Mouse (Mus musculus) midbrain, embryonic 13.5 days (tissue): ENCODE measurements around the gene Ppp1r14b. TPM values are rescaled to one million over a fixed set of nuclear protein-coding genes. Genes with fewer than 3 reads are reported as not detected.

Source experiments
- ATAC-seq: fragments of 200-750 bp; cut with Nextera tagmentation; 2 replicates; pipeline ENCODE4 v1.8.0; 2017; ENCODE audit warnings: mild to moderate bottlenecking, moderate TSS enrichment, moderate library complexity
- H3K27ac ChIP-seq: fragments of 300-500 bp; sonication (generic); 2 replicates; pipeline ENCODE4 v1.5.1; 2015; ENCODE audit warnings: inconsistent platforms, mild to moderate bottlenecking, moderate library complexity
- H3K27me3 ChIP-seq: fragments of 300-500 bp; sonication (generic); 2 replicates; pipeline ENCODE4 v1.6.1; 2015; ENCODE audit warnings: mild to moderate bottlenecking, inconsistent platforms
- H3K36me3 ChIP-seq: fragments of 300-500 bp; sonication (generic); 2 replicates; pipeline ENCODE4 v1.6.1; 2015; ENCODE audit warnings: mild to moderate bottlenecking, inconsistent platforms
- H3K4me1 ChIP-seq: fragments of 300-500 bp; sonication (generic); replicated peaks from 2 replicates; pipeline ENCODE4 v1.6.1; 2015; ENCODE audit warnings: inconsistent platforms
- H3K4me2 ChIP-seq: fragments of 300-500 bp; sonication (generic); replicated peaks from 2 replicates; pipeline ENCODE4 v1.6.1; 2015; ENCODE audit warnings: moderate library complexity, mild to moderate bottlenecking, inconsistent platforms
- H3K4me3 ChIP-seq: fragments of 300-500 bp; sonication (generic); replicated peaks from 2 replicates; pipeline ENCODE4 v1.5.1; 2015; ENCODE audit warnings: mild to moderate bottlenecking, inconsistent platforms
- H3K9ac ChIP-seq: fragments of 300-500 bp; sonication (generic); replicated peaks from 2 replicates; pipeline ENCODE4 v1.6.1; 2015; ENCODE audit warnings: mild to moderate bottlenecking, inconsistent platforms
- H3K9me3 ChIP-seq: fragments of 300-500 bp; sonication (generic); 2 replicates; pipeline ENCODE4 v1.6.1; 2016; ENCODE audit warnings: mild to moderate bottlenecking, inconsistent platforms
- WGBS: fragments of 180-500 bp; shearing (Covaris S2); methylation state at CpG from one replicate; pipeline ENCODE4 v1.1.7; 2015; 5-methylcytosine and 5-hydroxymethylcytosine counted together
- polyA plus RNA-seq: library from polyadenylated mRNA; unstranded; fragments of >200 nt; fragmentation: Nextera tagmentation; extraction: Ambion mirVana; gene quantifications from 2 replicates; pipeline ENCODE4 v1.2.1, GENCODE M21; 2015

The Ppp1r14b gene
- polyA plus RNA-seq, 1 experiment from 2014 or later: 151 TPM

- Histone ChIP-seq H3K4me2 (no peak overlapping the region), H3K27me3 (peaks cover 52% of the 10 kb centered on the region), H3K4me3 (no peak overlapping the region), H3K9ac (no peak overlapping the region), H3K27ac (no peak overlapping the region), H3K9me3 (no peaks in the 10 kb centered on the region), H3K4me1 (peaks cover 50% of the 10 kb centered on the region), H3K36me3 (peaks cover 9% of the 10 kb centered on the region)
- no peak for ATAC-seq
- 26% methylated on average over 3 of the region's 3 CpGs for WGBS
Observed at GRCm38 (mm10) chr19:6936299-6936698, 38.5 kb upstream of the Ppp1r14b start.

- Histone ChIP-seq H3K36me3 (peaks cover 9% of the 10 kb centered on the region), H3K4me1 (peaks cover 54% of the 10 kb centered on the region), H3K4me2 (no peak overlapping the region), H3K4me3 (no peak overlapping the region), H3K9ac (no peak overlapping the region; the same call in 1 of the 2 replicates), H3K27me3 (peaks cover 37% of the 10 kb centered on the region), H3K27ac (no peak overlapping the region), H3K9me3 (no peaks in the 10 kb centered on the region)
- 80% methylated on average over 16 of the region's 16 CpGs for WGBS
- ATAC-seq: no peak
Observed at GRCm38 (mm10) chr19:6937541-6938465, 37.0 kb upstream of the Ppp1r14b start.

DNA sequence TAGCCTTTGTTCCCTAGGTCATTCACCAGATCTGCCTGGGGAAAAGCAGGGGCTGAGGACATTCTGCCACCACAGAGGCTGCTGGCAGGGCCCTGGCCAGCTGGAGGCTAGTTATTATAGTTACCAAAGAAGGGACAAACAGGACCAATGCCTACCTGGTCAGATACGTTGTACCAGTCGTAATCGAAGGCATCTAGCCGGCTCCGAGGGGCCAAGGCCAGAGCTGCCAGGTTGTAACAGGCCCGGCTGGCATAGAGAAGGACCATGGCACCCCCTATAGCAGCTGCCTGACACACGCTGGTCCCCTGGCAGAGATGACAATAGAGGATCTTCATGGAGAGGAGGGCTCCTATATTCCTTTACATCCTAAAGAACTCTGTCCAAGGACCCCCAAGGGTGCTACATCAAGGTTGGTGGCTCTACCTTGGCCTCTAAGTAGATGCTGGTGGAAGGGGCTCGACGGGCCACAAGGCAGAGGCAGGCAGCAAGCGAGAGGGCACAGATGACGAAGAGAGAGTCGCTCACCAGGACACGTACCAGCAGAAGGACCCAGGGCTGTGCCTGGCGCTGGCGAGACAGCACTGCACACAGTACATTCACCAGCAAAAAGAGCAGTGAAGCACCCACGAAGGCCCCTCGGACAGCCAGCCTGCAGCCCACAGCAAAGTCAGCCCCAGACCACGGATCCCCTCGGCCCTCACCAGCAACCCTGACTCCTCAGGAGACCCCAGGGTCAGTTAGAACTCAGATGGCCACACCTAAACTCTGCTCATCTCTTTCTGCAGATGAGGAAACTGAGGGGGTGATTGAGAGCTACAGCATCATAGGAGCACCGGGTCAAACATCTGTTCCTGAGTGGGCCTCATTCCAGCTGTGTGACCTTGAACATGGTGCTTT, 35.4 kb upstream of the Ppp1r14b start:
- peak overlapping the region; percentile 61 for H3K9ac ChIP-seq
- WGBS: 92% methylated on average over 20 of the region's 20 CpGs
- peaks cover 9% of the 10 kb centered on the region for H3K36me3 ChIP-seq
- H3K4me2 ChIP-seq: peak overlapping the region; percentile 99
- peaks cover 52% of the 10 kb centered on the region for H3K4me1 ChIP-seq
- H3K9me3 ChIP-seq: no peaks in the 10 kb centered on the region
- ATAC-seq: no peak
- H3K4me3 ChIP-seq: peak overlapping the region; percentile 83; the same call in 1 of the 2 replicates
- peaks cover 21% of the 10 kb centered on the region for H3K27me3 ChIP-seq
- no peak overlapping the region for H3K27ac ChIP-seq

DNA sequence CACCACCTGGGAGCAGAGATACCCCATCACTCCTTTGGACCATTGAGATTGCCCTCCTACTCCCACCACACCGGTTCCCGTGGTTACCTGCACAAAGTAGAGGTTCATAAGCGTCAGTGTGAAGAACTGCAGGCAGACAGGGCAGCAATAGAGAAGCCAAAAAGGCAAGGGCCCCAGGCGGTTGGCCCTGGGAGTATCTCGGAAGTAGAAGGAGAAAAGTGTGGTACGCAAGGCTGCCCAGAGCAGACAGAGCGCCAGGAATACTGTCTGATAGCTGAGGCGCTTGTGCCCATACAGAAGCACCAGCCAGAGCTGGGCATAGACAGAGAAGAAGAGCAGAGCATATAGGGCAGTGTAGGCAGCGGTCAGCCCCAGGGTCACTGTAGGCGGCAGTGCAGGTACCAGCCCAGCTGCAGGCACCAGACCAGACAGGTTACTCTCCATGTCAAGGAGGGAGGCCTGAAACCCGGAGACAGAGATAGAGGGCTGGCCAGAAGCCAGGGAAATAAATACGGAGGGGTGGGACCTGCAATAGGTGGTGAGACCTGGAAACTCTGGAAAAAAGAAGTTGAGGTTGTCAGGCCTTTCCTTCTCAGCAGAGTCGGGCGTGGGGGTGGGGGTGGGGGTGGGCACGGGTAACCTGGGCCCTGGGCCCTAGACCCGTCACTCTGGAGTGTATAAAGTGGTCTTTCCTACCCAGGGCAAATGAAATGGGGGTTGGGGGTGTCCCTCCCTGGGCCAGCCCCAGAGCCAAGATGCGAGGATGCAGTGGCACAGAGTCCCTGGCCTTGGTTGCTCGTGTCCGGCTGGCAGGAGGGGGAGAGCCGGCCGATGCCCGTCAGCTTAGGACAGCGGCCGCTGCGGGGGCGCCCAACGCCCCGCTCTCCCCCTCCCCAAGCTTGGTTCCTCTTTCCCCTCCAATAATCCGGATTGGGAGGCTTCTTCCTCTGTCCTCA, 34.1 kb upstream of the Ppp1r14b start:
- peaks cover 50% of the 10 kb centered on the region for H3K4me1 ChIP-seq
- peak overlapping the region; percentile 83 for H3K4me3 ChIP-seq
- no peaks in the 10 kb centered on the region for H3K9me3 ChIP-seq
- peak overlapping the region; percentile 96 for H3K9ac ChIP-seq
- peaks cover 8% of the 10 kb centered on the region for H3K27me3 ChIP-seq
- ATAC-seq: peak; percentile 60
- H3K4me2 ChIP-seq: peak overlapping the region; percentile 99
- peak overlapping the region; percentile 98 for H3K27ac ChIP-seq
- peaks cover 12% of the 10 kb centered on the region for H3K36me3 ChIP-seq
- WGBS: 22% methylated on average over 29 of the region's 29 CpGs

DNA sequence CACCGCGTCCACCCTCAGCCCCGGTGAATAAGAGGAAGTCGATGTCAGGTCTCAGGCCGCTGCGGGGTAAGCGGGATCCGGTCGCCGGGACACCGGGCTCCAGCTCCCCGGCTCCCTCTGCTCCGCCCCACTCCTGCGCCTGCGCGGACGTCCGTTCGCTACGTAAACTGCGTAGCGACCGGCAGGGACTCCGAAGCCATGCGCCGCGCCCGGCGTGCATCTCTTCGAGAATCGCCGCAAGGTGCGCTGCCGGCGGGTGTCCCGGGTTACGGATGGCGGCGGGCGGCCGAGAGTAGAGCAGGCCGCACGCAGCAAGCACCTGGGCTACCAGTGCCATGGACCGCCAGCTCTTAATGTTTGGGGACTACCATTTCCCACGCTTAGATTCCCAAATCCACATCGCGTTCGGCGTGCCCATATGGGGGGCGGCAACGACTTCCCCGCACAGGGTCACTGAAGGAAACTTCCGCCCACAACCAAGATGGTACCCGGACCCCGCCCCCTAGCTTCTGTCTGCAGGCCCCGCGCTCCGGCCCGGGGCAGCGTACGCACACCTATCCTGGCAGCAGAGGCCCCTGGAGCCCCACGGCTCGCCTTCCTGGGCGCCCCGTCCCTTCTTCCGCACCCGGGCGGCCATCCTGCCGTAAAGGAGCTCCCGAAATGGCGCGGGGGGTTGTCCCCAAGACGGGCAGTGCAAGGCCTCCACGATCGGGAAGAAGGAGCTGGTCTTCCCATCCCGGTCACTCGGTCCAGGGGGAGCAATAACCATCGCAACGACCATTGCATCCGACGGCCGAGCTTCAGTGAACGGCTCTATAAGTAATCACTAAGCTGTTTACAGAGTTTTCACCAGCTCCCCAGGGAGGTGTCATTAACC, 33.2 kb upstream of the Ppp1r14b start, which contains the start of gene Bad:
Gene Bad (plus strand): TSS at position 490 of the 877 bp plus-strand sequence.
- peak; percentile 83 for ATAC-seq
- no peaks in the 10 kb centered on the region for H3K9me3 ChIP-seq
- H3K4me2 ChIP-seq: peak within 1 kb of the TSS; percentile 99
- peak within 1 kb of the TSS; percentile 98 for H3K27ac ChIP-seq
- H3K4me1 ChIP-seq: peaks cover 50% of the 10 kb centered on the region
- peak within 1 kb of the TSS; percentile 83 for H3K4me3 ChIP-seq
- peak within 1 kb of the TSS; percentile 96 for H3K9ac ChIP-seq
- H3K27me3 ChIP-seq: no peaks in the 10 kb centered on the region
- under 1% methylated on average over 83 of the region's 83 CpGs for WGBS
- peaks cover 13% of the 10 kb centered on the region for H3K36me3 ChIP-seq

- Histone ChIP-seq H3K36me3 (peaks cover 13% of the 10 kb centered on the region), H3K9ac (peak within 1 kb of the TSS; percentile 96), H3K4me2 (peak within 1 kb of the TSS; percentile 99), H3K27ac (peak within 1 kb of the TSS; percentile 98), H3K4me1 (peaks cover 50% of the 10 kb centered on the region), H3K4me3 (peak within 1 kb of the TSS; percentile 83), H3K9me3 (no peaks in the 10 kb centered on the region), H3K27me3 (no peaks in the 10 kb centered on the region)
- WGBS: under 1% methylated on average over 27 of the region's 27 CpGs
- ATAC-seq: peak; percentile 85
Observed at GRCm38 (mm10) chr19:6942249-6942691, 32.5 kb upstream of the Ppp1r14b start, which contains the start of gene Gpr137. Gpr137 (minus strand) TSS chr19:6942480.

DNA sequence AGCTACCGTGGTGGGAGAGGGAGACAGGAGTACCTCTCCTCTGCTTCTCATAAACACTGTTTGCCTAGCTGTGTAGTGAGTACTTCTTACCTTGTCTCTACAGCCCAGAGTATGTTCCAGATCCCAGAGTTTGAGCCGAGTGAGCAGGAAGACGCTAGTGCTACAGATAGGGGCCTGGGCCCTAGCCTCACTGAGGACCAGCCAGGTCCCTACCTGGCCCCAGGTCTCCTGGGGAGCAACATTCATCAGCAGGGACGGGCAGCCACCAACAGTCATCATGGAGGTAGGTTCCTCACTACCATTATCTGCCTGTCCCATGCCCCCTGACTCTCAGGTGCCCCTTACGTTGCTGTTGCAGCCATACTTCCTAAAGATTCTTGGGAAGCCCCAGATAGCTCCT, 32.0 kb upstream of the Ppp1r14b start:
- Histone ChIP-seq H3K9ac (peak overlapping the region; percentile 96), H3K4me3 (peak overlapping the region; percentile 83), H3K9me3 (no peaks in the 10 kb centered on the region), H3K36me3 (peaks cover 10% of the 10 kb centered on the region), H3K27ac (peak overlapping the region; percentile 98), H3K4me2 (peak overlapping the region; percentile 99), H3K27me3 (no peaks in the 10 kb centered on the region), H3K4me1 (peaks cover 47% of the 10 kb centered on the region)
- 21% methylated on average over 5 of the region's 5 CpGs for WGBS
- ATAC-seq: peak; percentile 21

GRCm38 (mm10) chr19:6943709-6944108, 31.1 kb upstream of the Ppp1r14b start:
- peaks cover 38% of the 10 kb centered on the region for H3K4me1 ChIP-seq
- no peak overlapping the region for H3K9ac ChIP-seq
- no peak overlapping the region for H3K4me2 ChIP-seq
- no peak overlapping the region for H3K27ac ChIP-seq
- no peak overlapping the region for H3K4me3 ChIP-seq
- no peak for ATAC-seq
- 95% methylated on average over 6 of the region's 6 CpGs for WGBS
- peaks cover 4% of the 10 kb centered on the region; the same call in 1 of the 2 replicates for H3K36me3 ChIP-seq
- H3K9me3 ChIP-seq: no peaks in the 10 kb centered on the region
- no peaks in the 10 kb centered on the region for H3K27me3 ChIP-seq

DNA sequence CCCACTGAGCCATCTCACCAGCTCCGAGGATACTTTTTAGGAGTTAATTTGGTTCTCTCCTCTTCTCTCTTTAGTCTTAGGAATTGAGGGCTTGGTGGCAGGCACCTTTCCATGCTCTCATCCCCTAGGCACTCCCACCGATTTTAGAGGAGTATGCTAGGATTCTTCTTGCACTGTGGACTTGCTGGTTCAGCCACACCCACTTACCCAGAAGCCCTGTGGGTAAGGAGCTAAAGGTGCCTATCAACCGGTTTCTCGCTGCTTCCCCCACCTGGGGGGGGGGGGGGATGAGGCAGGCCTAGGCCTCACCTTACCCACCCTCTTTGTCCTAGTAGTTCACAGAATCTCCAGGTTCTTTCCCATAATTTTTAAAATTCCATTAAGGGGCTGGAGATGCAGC, 27.0 kb upstream of the Ppp1r14b start:
- Histone ChIP-seq H3K27ac (no peak overlapping the region), H3K36me3 (peaks cover 4% of the 10 kb centered on the region; the same call in 1 of the 2 replicates), H3K4me3 (no peak overlapping the region), H3K4me1 (peaks cover 31% of the 10 kb centered on the region), H3K27me3 (no peaks in the 10 kb centered on the region), H3K9me3 (no peaks in the 10 kb centered on the region), H3K4me2 (no peak overlapping the region), H3K9ac (no peak overlapping the region)
- no peak for ATAC-seq
- 64% methylated on average over 4 of the region's 4 CpGs for WGBS

DNA sequence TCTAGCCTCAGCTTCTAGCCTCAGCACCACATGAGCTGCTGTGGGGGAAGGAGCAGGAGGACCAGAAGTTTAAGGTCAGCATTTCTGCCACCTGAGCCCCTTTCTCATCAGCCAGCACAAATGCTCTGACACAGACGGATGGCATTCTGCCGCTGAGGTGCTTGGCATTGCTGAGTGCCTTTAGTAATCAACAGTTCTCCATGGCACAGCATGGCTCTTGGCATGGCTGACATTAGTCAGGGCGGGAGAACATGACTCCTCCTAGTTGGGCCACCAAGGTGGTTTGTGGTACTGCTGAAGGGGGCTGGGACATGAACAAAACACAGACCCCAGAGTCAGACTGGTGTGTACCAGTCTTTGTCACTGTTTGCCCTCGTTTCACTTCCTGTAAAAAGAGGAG, 26.6 kb upstream of the Ppp1r14b start:
- no peaks in the 10 kb centered on the region for H3K9me3 ChIP-seq
- H3K4me2 ChIP-seq: no peak overlapping the region
- peaks cover 31% of the 10 kb centered on the region for H3K4me1 ChIP-seq
- no peak overlapping the region for H3K27ac ChIP-seq
- H3K36me3 ChIP-seq: peaks cover 4% of the 10 kb centered on the region; the same call in 1 of the 2 replicates
- H3K4me3 ChIP-seq: no peak overlapping the region
- no peak overlapping the region for H3K9ac ChIP-seq
- 86% methylated on average over 4 of the region's 4 CpGs for WGBS
- no peak for ATAC-seq
- no peaks in the 10 kb centered on the region for H3K27me3 ChIP-seq
